Comparison of ENCODE assay signal across 25 mouse cellular contexts in the genomic region with DNA sequence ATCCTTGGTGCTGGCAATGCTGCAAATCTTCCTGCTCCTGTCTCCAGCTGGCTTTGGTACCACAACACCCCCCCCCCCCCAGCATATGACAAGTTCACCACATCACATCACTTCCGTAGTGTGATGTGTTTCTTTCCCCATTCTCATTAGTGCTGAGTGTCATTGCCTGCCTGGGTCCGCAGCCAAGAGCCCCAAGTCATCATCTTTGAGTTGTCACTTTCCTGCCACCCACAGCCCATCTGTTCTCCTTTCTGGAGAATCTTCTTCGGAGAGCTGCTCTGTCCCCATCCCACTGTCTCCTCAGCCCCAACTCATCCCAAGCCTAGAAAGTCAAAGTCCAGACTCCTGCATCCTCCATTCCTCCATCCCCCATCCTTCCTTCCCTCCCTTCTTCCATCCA.
DNase-seq lines count a peak whose midpoint lies in the region; ATAC-seq and TF ChIP-seq lines count a peak whose summit lies in the region.
"Had no signal": no experiment of that assay in that cellular context is flagged by ENCODE, and none has a peak within 500 bp of the region (broad histone marks: within the 10 kb centered on the region; RNA-seq: fewer than 3 reads in every experiment).

No protein-coding gene starts in this region.

- DNase-seq in layer of hippocampus, adult 18-20 months (ENCODE audit: low spot score in 2 of 2): peak; percentile 55 to 79
- no peak for DNase-seq in layer of hippocampus, adult 9-10 months (ENCODE audit: low spot score)
- peak; percentile 82 to 93 for DNase-seq in frontal cortex, adult 2 months (ENCODE audit: extremely low spot score in 1 of 2, low spot score in 1 of 2)
- peak; percentile 71 to 78 for DNase-seq in left cerebral cortex, adult 2 months (ENCODE audit: extremely low spot score in 1 of 2, low spot score in 2 of 2)
- peak; percentile 81 for DNase-seq in right cerebral cortex, postnatal 25 days
- DNase-seq in adrenal gland, postnatal 4 days (ENCODE audit: low spot score in 2 of 2): no peak
- DNase-seq in lung, postnatal 4 days: no peak
- DNase-seq in hindbrain, embryonic 14.5 days (ENCODE audit: low spot score): no peak
- DNase-seq: adrenal gland, postnatal 36 days; cerebellum, adult 8-10 months; gastrocnemius, adult 2 months; heart, adult 11 months; heart, postnatal 14 days; lung, embryonic 14.5 days had no signal

- WGBS in hindbrain, embryonic 14.5 days: 94% methylated on average over 3 of the region's 3 CpGs

- no peak overlapping the region for H3K4me2 ChIP-seq in hindbrain, embryonic 14.5 days (replicated peaks)
- H3K4me2 ChIP-seq: forebrain, embryonic 12.5 days; heart, embryonic 12.5 days; hindbrain, embryonic 15.5 days; kidney, embryonic 15.5 days; liver, embryonic 12.5 days; lung, embryonic 14.5 days; midbrain, embryonic 12.5 days; neural tube, embryonic 12.5 days had no signal

- H3K36me3 ChIP-seq in hindbrain, embryonic 14.5 days (replicated peaks; ENCODE audit: control insufficient read depth, insufficient read depth): no peaks in the 10 kb centered on the region
- H3K36me3 ChIP-seq: embryonic facial prominence, embryonic 10.5 days; forebrain, embryonic 12.5 days; heart, embryonic 12.5 days; hindbrain, embryonic 15.5 days; kidney, embryonic 15.5 days; liver, embryonic 12.5 days; midbrain, embryonic 12.5 days; neural tube, embryonic 12.5 days had no signal

- intact Hi-C loops in left cerebral cortex, adult 2 months (cut with DNase I): loop anchor here (1.0 kb wide), 1 partner anchor 47 kb away; no protein-coding TSS in a partner anchor

- H3K4me1 ChIP-seq in hindbrain, embryonic 14.5 days (replicated peaks; ENCODE audit: control insufficient read depth, insufficient read depth, low read length): no peaks in the 10 kb centered on the region
- H3K4me1 ChIP-seq: kidney, embryonic 15.5 days; liver, embryonic 12.5 days had no signal

- ATAC-seq in hindbrain, embryonic 14.5 days (ENCODE audit: low FRiP score): no peak
- ATAC-seq: intestine, postnatal 0 days; liver, embryonic 12.5 days had no signal

- H3K9ac ChIP-seq in hindbrain, embryonic 14.5 days: no peak overlapping the region
- H3K9ac ChIP-seq: forebrain, embryonic 12.5 days; heart, embryonic 12.5 days; hindbrain, embryonic 15.5 days; kidney, embryonic 15.5 days; liver, embryonic 12.5 days; lung, embryonic 14.5 days; midbrain, embryonic 12.5 days; neural tube, embryonic 12.5 days had no signal

- H3K27ac ChIP-seq in left cerebral cortex, adult 2 months: no peak overlapping the region
- H3K27ac ChIP-seq in hindbrain, embryonic 14.5 days: no peak overlapping the region
- H3K27ac ChIP-seq: embryonic facial prominence, embryonic 10.5 days; forebrain, embryonic 12.5 days; gastrocnemius, adult 2 months; hindbrain, embryonic 15.5 days; kidney, embryonic 15.5 days; liver, embryonic 12.5 days; macrophage; midbrain, embryonic 12.5 days; neural tube, embryonic 12.5 days; stomach, postnatal 0 days had no signal

- no peaks in the 10 kb centered on the region for H3K27me3 ChIP-seq in hindbrain, embryonic 14.5 days (ENCODE audit: control insufficient read depth, insufficient read depth, low read length)
- H3K27me3 ChIP-seq: forebrain, embryonic 12.5 days; hindbrain, embryonic 15.5 days; kidney, embryonic 15.5 days; neural tube, embryonic 12.5 days had no signal

- H3K4me3 ChIP-seq in left cerebral cortex, adult 2 months: no peak overlapping the region
- H3K4me3 ChIP-seq in hindbrain, embryonic 14.5 days (replicated peaks; ENCODE audit: low read length): no peak overlapping the region
- H3K4me3 ChIP-seq: embryonic facial prominence, embryonic 10.5 days; forebrain, embryonic 12.5 days; gastrocnemius, adult 2 months; heart, embryonic 12.5 days; hindbrain, embryonic 15.5 days; kidney, embryonic 15.5 days; liver, embryonic 12.5 days; midbrain, embryonic 12.5 days; neural tube, embryonic 12.5 days had no signal

- H3K9me3 ChIP-seq in hindbrain, embryonic 14.5 days (ENCODE audit: control insufficient read depth, low read length): no peaks in the 10 kb centered on the region
- H3K9me3 ChIP-seq: embryonic facial prominence, embryonic 10.5 days; forebrain, embryonic 12.5 days; heart, embryonic 12.5 days; hindbrain, embryonic 15.5 days; kidney, embryonic 15.5 days; liver, embryonic 12.5 days; midbrain, embryonic 12.5 days; neural tube, embryonic 12.5 days had no signal

- TF ChIP-seq CTCF in left cerebral cortex, adult 2 months (IDR thresholded peaks at IDR 0.05): no peak

Comparison
In these comparisons a context has a peak if more than half of its experiments do, and no peak if none do; other contexts are left out.
1. DNase-seq: peak in layer of hippocampus, adult 18-20 months (2 of 2), frontal cortex, adult 2 months (2 of 2), left cerebral cortex, adult 2 months (2 of 2) and right cerebral cortex, postnatal 25 days (single experiment); none in layer of hippocampus, adult 9-10 months (single experiment), adrenal gland, postnatal 4 days (0 of 2), lung, postnatal 4 days (0 of 2) and hindbrain, embryonic 14.5 days (single experiment).